Mouse (Mus musculus): Measurements from ENCODE around the gene Nfatc2.

Nfatc2 gene

DNA sequence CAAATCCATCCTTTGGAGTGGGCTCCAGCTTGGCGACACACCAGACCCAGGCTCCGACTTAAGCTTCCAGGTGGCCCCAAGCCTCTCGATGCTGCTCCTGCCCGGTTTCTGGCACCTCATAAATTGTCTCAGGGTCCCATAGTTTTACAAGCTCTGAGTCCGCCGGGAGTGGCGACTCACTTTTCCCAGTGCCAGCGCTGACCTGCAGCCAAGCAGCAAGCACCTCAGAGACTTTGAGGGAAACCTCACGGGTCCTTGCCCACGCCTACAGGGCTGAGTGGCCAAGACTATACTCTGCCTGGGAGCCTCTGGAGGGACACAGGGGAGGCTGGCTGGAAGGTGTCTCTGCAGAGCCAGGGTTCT is 74.0 kb downstream of the Nfatc2 start:
- no peak for DNase-seq (ENCODE audit: low read depth)

DNA sequence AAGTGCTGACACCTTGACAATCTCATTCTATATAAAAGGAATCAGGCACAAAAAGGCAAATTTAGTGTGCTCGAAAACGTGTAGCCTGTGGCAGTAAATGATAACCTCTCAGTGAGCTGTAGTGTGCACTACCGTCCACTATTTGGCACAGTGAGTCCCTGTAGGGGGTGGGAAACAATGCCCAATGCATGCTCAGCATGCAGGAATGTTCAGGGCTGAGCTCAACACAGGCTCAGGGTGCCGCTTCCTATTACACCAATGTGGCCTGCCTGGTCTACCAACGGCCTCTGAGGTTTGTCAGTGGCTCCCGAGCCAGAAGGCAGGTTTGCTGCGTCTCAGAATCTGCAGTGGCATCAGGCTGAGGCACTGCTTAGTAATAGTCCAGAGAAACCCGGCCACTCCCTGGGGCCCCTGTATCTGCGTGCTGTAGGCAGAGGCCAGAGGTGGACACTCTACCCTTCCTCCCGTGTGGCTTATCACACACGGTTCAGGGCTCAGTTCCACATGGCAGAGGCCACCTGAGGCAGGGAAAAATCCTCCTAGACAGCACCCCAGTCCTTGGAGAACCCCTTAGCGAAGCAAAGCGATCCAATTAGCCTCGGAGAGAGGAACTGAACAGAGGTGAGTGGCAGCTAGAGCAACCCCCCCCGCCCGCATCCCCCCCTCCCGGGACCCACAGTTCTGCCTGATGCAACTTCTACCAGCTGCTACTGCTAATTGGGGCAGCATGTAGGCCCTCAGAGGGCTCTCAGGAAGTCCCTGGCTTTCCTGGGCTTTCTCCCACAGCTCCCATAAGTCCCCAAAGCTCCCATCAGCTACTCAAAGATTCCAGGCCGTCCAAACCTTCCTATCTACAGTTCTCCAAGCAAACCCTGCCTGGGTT is 74.7 kb downstream of the Nfatc2 start:
- DNase-seq (ENCODE audit: low read depth), result no peak

DNA sequence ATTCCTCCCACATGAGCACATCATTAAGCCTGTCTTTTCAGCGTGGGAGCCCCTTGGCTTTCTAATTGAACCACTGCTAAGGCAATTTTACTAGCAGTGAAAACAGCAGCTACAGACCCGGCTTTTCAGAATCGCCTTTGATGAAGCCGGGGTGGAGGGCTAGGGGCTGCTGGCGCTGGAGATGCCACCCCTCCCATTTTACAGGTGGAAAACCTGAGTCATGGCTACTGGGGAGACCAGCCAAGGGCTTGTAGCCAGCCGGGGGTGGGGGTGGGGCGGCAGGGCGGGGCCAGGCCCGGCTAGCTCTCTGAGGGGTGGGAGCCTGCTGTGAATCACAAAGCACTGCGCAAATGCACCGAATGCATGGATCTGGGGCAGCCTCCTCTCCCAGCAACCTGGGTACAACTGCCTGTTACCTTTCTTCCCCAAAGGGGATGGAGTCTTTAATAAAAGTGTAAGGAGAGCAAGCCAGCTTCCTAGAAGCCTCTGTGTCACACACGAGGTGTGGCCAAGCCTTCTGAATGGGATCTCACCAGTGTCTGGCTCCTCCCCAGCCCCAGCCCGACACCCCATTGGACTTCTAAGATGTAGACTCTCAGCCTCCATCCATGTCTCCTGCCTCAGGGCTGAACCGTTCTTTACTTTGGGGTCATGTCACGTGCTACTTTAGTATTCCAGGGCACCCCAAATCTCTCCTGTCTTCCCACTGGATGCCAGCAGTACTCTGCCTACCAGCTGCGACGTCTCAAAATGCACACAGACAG is 75.9 kb downstream of the Nfatc2 start:
- no peak for DNase-seq (ENCODE audit: low read depth)

DNA sequence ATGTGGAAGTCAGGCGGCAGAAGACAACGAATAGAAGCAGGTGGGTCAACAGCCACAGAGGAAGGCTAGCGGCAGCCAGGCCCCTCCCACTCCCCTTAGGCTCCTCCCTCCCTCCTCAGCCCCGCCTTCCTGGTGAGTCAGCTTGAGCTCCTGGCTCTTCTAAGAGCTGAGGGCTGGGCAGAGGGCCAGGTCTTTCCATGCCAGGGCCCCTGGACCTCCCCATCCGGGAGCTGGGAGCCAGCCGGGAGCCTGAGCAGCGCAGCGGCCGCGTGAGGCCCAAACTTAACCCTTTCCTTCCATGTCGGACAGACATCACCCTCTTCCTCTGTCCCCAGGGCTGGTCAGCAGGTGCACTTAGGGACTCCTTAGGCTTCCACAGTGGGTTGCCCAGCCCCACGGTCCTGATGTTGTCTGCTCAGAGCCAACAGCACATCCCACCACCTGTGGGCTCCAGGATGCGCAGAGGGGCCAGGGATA is 76.5 kb downstream of the Nfatc2 start:
- DNase-seq (ENCODE audit: low read depth), result peak; percentile 70

DNA sequence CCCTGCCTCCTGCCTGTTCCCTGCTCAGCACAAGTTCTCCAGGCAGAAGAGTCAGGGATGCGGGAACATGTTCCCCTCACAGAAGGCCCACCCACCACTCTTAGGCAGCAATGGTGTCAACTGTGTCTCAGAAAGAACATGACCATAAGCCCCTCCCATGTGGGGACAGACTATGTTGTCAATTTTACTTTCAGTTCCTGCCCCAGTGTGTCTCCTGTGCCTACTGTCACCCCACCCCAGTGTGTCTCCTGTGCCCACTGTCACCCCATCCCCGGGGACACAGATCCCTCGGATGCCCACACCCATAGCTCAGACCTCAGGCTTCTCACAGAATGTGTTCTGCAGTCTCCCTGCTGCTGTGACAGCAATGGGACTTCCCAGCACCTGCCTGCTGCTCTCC is 79.2 kb downstream of the Nfatc2 start:
- no peak for DNase-seq (ENCODE audit: low read depth)

DNA sequence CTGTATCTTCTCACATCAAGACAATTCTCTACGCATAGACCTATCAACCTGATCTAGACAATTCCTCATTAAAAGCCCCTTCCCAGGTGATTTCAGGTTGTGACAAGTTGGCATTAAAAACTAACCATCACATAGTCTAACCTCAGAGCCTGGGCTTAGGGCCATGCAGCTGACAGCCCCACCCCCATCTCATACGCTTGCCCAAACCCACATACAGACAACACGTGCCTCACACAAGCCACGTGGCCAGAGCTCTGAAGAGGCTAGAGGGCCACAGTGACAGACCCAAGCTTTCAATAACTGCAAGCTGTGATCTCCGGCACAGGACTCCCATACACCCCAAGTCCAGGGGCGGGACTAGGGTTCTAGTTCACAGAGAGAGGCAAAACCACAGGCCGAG is 80.7 kb downstream of the Nfatc2 start:
- no peak for DNase-seq (ENCODE audit: low read depth)

DNA sequence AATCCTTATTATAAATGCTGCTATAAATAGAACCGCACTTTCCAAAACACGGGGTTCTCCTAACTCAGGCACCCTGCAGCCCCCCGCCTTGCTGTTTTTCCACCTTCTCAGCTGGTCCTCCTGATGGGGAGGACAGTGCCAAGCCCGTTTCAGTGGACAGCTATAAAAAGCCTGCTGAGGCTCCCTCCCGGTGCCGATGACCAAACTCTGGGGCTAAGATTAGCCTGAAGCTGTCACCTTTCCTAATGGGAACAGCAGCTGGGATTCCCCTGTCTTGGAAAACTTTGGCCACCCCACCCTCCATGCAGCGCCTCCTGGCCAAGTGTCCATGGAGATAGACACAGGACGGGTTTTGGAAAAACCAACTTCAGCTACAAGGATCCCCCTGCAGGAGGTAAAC is 81.9 kb downstream of the Nfatc2 start:
- no peak for DNase-seq (ENCODE audit: low read depth)

DNA sequence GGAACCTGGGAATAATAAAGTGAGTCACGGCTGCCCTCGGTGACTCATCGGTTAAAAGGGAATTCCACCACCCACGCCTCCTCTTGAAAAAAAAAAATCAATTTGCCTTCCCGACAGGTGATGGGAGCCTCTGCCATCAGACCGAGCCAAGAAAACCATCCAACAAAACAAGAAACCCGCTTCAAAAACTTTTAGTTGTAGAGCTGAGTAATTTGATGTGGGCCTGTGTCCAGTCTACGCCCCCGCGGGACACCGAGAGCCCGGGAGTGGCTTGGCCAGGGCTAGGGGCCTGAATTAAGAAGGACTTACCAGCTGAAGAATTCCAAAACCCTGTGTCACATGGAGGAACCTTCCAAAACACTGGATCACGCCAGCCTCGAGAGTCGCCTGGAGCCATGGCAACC is 83.2 kb downstream of the Nfatc2 start:
- DNase-seq (ENCODE audit: low read depth), result no peak

DNA sequence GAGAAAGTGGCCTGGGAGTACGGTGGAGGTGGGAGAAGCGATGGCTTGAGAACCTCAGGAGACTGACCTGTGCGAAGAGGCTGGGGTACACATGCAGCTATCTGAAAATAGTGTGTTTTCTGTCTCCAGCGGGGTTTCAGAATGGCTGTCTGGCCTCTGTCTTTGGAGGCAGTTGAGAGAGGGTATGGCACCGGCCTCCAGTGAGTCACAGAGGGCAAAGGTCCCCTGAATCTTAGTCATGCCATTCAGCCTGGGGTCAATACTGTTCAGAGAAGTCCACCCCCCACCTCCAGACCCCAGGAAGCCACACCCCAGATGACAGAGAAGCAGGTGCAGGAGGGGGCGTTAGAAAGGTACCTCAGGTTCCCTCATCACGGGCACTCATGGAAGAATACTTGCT is 83.7 kb downstream of the Nfatc2 start:
- DNase-seq (ENCODE audit: low read depth), result no peak

DNA sequence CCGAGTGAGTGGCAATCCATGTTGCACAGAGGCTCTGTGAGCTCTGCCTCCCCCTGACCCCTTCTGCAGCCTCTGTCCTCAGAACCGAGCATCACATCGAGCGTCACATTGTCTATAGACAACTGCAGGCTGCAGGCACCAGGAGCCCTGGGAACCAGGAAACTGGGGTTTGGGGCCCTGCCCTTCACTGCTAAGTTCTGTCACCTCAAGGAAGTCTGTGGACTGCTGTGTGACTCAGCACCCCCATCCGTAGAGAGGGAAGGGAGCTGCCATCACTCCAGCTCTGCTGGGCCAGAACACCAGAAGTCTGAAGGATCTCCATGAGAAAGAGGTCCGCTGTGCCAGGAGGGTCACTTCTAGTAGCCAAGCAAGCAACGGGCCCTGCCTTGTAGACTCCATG is 84.7 kb downstream of the Nfatc2 start:
- no peak for DNase-seq (ENCODE audit: low read depth)

DNA sequence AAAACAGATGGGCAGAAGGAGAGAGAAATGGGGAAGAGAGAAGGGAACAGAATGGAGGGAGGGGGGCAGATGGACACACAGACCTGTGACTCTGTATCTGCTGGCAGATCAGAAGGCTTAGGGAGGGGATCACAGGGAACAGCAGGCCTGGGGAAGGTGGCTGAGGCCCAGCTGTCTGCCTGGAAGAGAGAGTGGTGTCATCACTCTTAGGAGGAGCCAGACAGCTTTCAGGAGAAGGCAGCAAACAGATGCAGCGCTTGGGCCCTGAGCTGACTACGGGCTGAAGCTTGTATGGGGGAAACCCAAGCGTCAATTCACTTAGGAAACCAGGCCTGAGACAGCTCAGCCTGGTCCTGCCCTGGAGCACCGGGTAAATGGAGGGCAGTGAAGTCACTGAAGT is 86.0 kb downstream of the Nfatc2 start:
- DNase-seq (ENCODE audit: low read depth), result no peak

DNA sequence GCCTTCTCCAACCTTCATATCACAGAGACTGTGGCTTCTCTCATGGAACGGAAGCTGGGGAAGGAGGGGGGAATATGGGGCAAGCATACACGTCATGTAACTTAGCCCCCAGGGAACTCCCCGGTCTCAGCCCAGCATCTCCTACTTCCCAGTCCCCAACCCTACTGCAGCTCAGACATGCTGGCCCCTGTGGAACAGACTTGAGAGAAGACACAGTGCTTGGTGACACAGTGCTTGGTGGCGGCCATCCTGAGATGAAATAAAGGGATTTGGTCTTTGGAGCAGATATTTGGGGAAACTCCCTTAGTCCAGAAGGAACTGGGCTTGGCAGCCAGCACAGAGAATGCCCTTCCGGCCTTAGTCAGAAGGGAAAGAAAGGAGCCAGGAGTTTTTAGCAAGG is 87.3 kb downstream of the Nfatc2 start:
- DNase-seq (ENCODE audit: low read depth), result no peak

DNA sequence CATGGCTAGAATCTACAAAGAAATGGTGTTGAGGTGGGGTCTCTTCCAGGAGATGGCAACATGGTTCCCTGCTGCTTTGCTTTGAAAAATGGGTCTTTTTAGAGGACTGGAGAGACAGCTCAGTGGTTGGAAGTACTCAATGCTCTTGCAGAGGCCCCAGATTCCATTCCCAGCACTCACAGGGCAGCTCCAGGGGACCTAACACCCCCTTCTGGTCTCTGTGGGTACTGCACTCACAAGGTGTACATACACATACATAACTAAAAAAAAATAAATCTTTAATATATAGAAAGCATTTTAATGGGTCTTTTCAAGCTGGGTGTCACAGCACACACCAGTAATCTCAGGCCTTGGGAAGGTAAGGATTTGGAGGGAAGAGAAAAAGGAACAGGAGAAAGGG is 89.9 kb downstream of the Nfatc2 start:
- DNase-seq (ENCODE audit: low read depth), result no peak

DNA sequence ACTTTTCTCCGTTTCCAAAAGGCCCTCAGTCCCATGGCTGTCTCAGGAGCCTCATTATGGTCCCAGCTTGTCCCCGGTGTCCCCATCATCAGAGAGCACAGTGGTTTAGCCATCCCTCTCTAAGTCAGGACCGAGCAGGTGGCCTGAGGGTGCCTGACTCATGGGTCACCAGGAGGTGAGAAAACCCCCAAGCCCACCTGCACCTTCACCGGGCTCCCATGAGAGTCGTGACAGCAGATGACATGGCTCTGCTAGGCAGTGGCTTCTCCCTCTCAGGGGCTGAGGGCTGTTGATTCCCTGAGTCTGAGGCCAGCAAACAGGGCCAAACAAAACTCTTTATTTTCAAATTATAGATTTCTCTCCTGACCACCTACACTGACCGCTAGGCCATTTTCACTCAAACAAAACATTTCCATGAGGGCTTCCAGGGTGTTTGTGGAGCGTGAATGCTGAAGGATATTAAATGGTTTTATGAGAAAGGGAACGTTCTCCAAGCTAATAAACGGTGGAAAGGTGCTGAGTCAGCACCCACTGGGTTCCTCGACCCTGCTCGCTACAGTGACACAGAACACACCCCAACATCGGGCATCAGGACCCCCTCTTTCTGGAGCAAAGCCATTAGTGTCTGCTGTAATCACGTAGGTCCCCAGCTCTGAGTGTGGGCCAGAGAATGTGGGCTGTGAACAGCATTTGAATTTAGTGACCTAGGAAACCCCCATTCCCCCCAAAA is 92.8 kb downstream of the Nfatc2 start:
- DNase-seq (ENCODE audit: low read depth), result no peak

DNA sequence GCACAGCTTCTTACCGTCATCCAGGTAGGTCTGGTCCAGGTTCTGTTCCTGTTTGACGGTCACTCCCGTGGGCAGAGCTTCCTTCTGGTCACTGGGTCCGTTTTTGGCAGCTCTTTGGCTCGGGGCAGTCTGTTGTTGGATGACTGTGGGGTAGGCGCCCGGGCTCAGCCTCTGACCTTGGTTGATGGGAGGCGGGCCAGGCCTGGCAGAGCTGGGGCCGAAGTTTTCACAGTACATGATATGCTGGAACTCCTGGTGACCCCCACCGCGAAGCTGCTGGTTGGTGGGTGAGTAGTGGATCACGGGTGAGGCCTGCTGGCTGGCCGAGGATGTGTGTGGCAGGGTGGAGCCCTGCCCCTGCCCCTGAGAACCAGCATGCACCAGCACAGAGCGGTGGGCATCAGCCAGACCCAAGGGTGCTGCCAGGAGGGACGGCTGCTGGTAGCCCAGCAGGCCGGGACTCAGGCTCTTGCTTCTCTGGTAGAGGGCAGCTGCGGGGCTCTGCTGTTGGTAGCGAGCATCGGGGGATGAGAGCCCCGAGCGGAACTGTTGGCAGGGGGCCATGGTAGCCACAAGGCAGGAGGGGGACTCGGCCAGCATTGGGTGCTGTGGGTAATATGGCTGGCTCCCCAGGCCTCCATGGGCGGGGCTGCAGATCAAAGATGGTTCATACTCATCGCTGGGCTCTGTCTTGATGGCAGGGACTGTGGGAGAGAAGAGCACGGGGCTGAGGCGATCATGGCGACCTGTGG is 96.8 kb downstream of the Nfatc2 start:
- DNase-seq (ENCODE audit: low read depth), result no peak

DNA sequence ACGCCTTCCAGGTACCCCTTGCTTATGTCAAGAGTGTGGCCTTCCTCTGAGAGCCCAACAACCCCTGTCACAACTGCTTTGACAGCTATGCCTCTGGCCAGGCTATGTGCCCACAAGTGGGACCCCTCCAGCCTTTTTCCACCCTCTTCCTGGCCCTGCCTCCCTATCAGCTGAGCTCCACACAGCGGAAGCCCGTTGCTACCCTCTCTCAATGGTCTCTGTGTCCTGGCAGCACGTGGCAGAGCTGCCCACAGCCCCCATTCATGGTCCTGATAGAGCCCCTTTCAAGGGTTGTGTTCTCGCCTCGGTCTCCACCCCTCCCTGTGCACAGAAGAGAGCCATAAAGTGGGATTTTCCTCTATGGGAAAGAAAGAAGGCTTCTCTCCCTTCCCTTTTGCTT is 97.7 kb downstream of the Nfatc2 start:
- DNase-seq (ENCODE audit: low read depth), result no peak

DNA sequence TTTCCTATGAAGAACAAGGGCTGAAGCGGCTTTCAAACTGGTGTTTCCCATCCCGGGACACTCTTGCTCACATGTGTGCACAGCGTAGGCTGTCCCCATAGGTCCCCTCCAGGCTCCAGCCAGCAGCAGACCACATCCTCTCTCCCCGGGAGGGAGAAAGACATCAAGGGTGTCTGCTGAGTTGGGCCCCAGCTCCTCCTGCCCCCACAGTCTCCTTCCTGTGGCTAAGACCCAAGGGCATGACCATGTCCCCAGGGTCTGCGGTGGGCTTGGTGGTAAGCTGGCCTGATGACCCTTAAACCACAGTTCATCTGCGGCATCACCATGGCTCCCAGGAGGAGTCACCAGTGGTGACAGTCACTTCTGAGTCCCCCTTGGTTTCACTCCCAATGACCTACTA is 100.7 kb downstream of the Nfatc2 start:
- DNase-seq (ENCODE audit: low read depth), result no peak

DNA sequence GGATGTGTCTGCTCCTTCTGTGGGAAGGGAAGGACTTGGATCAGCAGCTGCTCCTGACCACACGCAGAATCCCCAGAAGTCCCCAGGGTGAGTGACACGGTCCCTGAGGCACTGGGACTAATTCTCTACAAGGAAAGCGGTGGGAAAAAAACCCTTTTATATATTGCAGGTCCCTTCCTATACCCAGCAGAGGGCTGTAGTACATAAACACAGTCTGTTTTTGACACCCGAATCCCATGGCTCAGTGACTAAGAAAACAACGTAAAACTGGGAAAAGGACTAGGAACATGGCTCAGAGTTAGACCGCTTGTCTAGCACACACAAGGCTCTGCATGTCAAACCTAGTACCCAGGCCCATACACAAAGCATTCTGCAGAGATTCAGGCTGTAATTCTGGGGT is 101.2 kb downstream of the Nfatc2 start:
- DNase-seq (ENCODE audit: low read depth), result no peak

DNA sequence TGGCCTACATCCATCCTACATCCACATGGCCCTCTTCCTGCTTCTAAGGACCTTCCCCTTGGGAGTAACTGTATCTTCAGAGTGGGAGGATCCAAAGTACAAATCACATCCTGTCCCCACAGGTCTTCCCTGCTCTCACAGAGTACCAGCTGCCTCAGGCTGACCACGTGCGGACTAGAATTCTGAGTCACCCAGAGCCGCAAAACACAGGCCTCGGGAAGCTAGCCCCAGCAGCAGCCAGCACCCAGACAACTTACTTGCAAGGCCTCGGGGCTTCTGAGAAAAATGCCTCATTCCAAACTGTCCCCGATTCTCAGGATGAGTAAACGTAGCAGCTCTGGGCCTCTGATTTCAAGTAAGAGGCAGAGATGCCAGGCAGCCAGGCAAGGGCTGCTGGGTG is 109.7 kb downstream of the Nfatc2 start:
- no peak for DNase-seq (ENCODE audit: low read depth)

DNA sequence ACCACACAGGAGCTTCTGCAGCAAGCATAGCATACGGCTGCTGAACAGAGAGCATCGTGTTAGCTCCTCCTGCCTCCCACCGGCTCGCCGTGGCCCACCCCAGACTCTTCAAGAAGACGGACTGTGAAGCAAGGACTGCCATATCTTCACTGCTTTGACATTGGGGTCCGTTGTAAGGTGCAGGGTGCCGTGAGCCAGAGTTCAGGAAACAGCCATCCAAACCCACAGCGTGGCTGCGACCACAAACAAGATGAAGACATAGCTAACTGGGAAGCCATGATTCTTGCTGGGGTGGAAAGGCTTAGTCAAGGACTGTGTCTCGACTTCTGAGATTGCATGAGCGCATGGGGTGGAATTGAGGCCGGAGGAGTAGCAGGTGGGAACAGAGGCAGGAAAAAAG is 111.5 kb downstream of the Nfatc2 start:
- DNase-seq (ENCODE audit: low read depth), result no peak

DNA sequence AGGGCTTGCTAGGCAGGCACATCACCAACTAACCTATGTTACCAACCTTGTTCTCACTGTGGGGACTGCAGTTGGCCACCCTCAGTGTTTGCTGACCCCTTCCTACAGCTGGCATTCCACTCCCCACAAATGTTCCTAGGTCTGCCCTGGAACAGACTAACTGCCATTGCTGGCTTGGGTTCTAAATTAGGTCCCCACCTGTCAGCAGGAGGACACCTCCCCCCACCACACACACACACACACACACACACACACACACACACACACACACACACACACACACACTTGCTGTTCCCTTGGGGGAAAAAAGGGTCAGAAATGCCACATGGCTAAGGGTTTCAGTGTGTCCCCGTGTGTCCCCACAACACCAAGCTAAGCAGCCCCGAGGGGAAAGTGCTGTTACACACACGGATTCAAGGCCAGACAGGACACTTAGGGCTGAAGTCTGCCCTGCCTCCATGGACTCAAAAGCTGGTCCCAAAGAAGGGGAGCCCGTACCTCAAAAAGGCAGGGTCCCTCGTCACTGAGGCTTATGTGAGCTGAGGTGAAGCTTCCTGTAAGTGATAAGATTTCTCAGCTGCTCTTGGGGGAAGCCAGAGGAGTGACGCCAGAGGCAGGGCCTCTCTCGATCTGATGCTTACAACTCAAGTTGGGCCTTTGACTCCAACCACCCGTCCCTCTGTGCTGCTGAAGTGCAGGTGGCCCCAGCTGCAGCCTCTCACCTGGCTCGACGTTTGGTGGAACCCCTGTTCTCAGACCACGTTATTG is 113.1 kb downstream of the Nfatc2 start:
- DNase-seq (ENCODE audit: low read depth), result no peak
